8 mouse cellular contexts compared by ENCODE assay signal in the genomic region with DNA sequence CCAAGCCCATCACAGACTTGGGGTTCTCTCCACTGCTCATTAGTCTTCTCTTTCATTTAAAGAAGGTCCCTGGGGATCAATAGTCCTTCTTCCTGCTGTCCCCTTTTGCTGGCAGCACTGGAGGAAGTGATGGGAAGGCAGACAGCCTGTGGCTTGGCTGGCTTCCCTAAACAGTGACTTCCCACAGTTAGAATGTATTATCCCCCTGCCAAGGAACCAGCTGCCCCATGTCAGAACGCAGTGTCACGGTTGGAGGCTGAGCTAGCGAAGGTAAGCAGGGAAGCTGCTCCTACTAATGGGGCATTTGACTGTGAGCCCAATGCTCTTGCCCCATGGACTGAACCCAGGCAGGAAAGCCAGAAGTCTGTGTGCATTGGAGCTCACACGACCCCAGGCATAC.
A peak's percentile ranks its signal among the peaks of the same experiment; 100 is the strongest.
DNase-seq lines count a peak whose midpoint lies in the region; ATAC-seq and TF ChIP-seq lines count a peak whose summit lies in the region.
"Had no signal": no experiment of that assay in that cellular context is flagged by ENCODE, and none has a peak within 500 bp of the region (broad histone marks: within the 10 kb centered on the region; RNA-seq: fewer than 3 reads in every experiment).

No protein-coding gene starts in this region.

- H3K9ac ChIP-seq in forebrain, embryonic 12.5 days: no peak overlapping the region

- no peak overlapping the region for H3K4me3 ChIP-seq in kidney, adult 2 months (ENCODE audit: insufficient read depth, low read depth, low read length)
- H3K4me3 ChIP-seq in forebrain, embryonic 12.5 days (replicated peaks): no peak overlapping the region
- H3K4me3 ChIP-seq: myocyte had no signal

- no peaks in the 10 kb centered on the region for H3K9me3 ChIP-seq in forebrain, embryonic 12.5 days

- 62% methylated on average over 4 of the region's 4 CpGs for WGBS in kidney, adult 2 months
- 77% methylated on average over 4 of the region's 4 CpGs for WGBS in forebrain, embryonic 12.5 days

- peak; percentile 25 to 32 for DNase-seq in layer of hippocampus, postnatal 10 days (ENCODE audit: low spot score in 2 of 2)
- DNase-seq in layer of hippocampus, adult 8-10 months (ENCODE audit: low spot score in 2 of 2): no peak
- DNase-seq in cerebellum, postnatal 36 days: peak; percentile 59 to 60
- DNase-seq in kidney, adult 2 months: peak; percentile 74
- peak; percentile 4 for DNase-seq in ovary, postnatal 36 days (ENCODE audit: low spot score)
- DNase-seq in left cerebral cortex, adult 11 months (ENCODE audit: low spot score): no peak

- no peaks in the 10 kb centered on the region for H3K4me1 ChIP-seq in kidney, adult 2 months (ENCODE audit: control insufficient read depth, insufficient read depth, low read length)
- no peaks in the 10 kb centered on the region for H3K4me1 ChIP-seq in forebrain, embryonic 12.5 days

- no peaks in the 10 kb centered on the region for H3K27me3 ChIP-seq in kidney, adult 2 months (replicated peaks; ENCODE audit: control insufficient read depth, insufficient read depth, low read length)
- no peaks in the 10 kb centered on the region for H3K27me3 ChIP-seq in forebrain, embryonic 12.5 days

- ATAC-seq in forebrain, embryonic 12.5 days (ENCODE audit: low FRiP score): no peak

- H3K36me3 ChIP-seq in kidney, adult 2 months (ENCODE audit: control insufficient read depth, insufficient read depth, low read length): no peaks in the 10 kb centered on the region
- H3K36me3 ChIP-seq in forebrain, embryonic 12.5 days (replicated peaks): no peaks in the 10 kb centered on the region

- no peak for TF ChIP-seq POLR2A in kidney, adult 2 months (IDR thresholded peaks at IDR 0.05; ENCODE audit: low read depth, low read length)

- no peak overlapping the region for H3K4me2 ChIP-seq in forebrain, embryonic 12.5 days

- TF ChIP-seq CTCF in kidney, adult 2 months (conservative IDR thresholded peaks at IDR 0.05; ENCODE audit: insufficient read depth, insufficient read length, low read depth, low read length): no peak

- H3K27ac ChIP-seq in kidney, adult 2 months (ENCODE audit: insufficient read depth, low read depth, low read length): no peak overlapping the region
- H3K27ac ChIP-seq in forebrain, embryonic 12.5 days: no peak overlapping the region

Comparison
In these comparisons a context has a peak if more than half of its experiments do, and no peak if none do; other contexts are left out.
1. DNase-seq: peak in layer of hippocampus, postnatal 10 days (2 of 2), cerebellum, postnatal 36 days (2 of 2), kidney, adult 2 months (single experiment) and ovary, postnatal 36 days (single experiment); none in layer of hippocampus, adult 8-10 months (0 of 2) and left cerebral cortex, adult 11 months (single experiment).